Mouse (Mus musculus) embryonic facial prominence, embryonic 13.5 days (tissue): Measurements from ENCODE around the gene Bmp10. TPM values are rescaled to one million over a fixed set of nuclear protein-coding genes. Genes with fewer than 3 reads are reported as not detected.
"Not testable (repeated sequence)": the region's sequence is repeated elsewhere in the genome, so short reads cannot be mapped to it uniquely, and the experiment has no call there.

Source experiments
- ATAC-seq: fragments of 200-750 bp; cut with Nextera tagmentation; 2 replicates; pipeline ENCODE4 v1.8.0; 2017; ENCODE audit warnings: low read depth; ENCODE audit not compliant: insufficient number of reproducible peaks, insufficient read depth, low FRiP score, low TSS enrichment
- H3K27ac ChIP-seq: fragments of 300-500 bp; sonication (generic); 2 replicates; pipeline ENCODE4 v1.5.1; 2015; ENCODE audit warnings: moderate library complexity, mild to moderate bottlenecking, inconsistent platforms
- H3K27me3 ChIP-seq: fragments of 300-500 bp; sonication (generic); 2 replicates; pipeline ENCODE4 v1.6.1; 2015; ENCODE audit warnings: mild to moderate bottlenecking, inconsistent platforms
- H3K36me3 ChIP-seq: fragments of 300-500 bp; sonication (generic); 2 replicates; pipeline ENCODE4 v1.6.1; 2015; ENCODE audit warnings: mild to moderate bottlenecking, inconsistent platforms
- H3K4me1 ChIP-seq: fragments of 300-500 bp; sonication (generic); 2 replicates; pipeline ENCODE4 v1.6.1; 2015; ENCODE audit warnings: inconsistent platforms
- H3K4me2 ChIP-seq: fragments of 300-500 bp; sonication (generic); 2 replicates; pipeline ENCODE4 v1.6.1; 2015; ENCODE audit warnings: moderate library complexity, mild to moderate bottlenecking, inconsistent platforms
- H3K4me3 ChIP-seq: fragments of 300-500 bp; sonication (generic); 2 replicates; pipeline ENCODE4 v1.5.1; 2015; ENCODE audit warnings: mild to moderate bottlenecking, inconsistent platforms
- H3K9ac ChIP-seq: fragments of 300-500 bp; sonication (generic); 2 replicates; pipeline ENCODE4 v1.6.1; 2015; ENCODE audit warnings: mild to moderate bottlenecking, inconsistent platforms
- H3K9me3 ChIP-seq: fragments of 300-500 bp; sonication (generic); 2 replicates; pipeline ENCODE4 v1.6.1; 2016; ENCODE audit warnings: inconsistent platforms
- WGBS: fragments of 180-500 bp; shearing (Covaris S2); methylation state at CpG from one replicate; pipeline ENCODE4 v1.1.7; 2015; ENCODE audit warnings: mixed read lengths; 5-methylcytosine and 5-hydroxymethylcytosine counted together
- polyA plus RNA-seq: library from polyadenylated mRNA; unstranded; fragments of >200 nt; fragmentation: Nextera tagmentation; extraction: Ambion mirVana; gene quantifications from 2 replicates; pipeline ENCODE4 v1.2.1, GENCODE M21; 2015

The Bmp10 gene
- polyA plus RNA-seq, 1 experiment from 2014 or later = not detected

- no peak overlapping the region for H3K9ac ChIP-seq
- no peak overlapping the region for H3K4me2 ChIP-seq
- ATAC-seq = no peak
- no peak overlapping the region for H3K27ac ChIP-seq
- H3K9me3 ChIP-seq = no peaks in the 10 kb centered on the region
- H3K4me1 ChIP-seq = no peaks in the 10 kb centered on the region
- H3K4me3 ChIP-seq = no peak overlapping the region
- no peaks in the 10 kb centered on the region for H3K27me3 ChIP-seq
- H3K36me3 ChIP-seq = no peaks in the 10 kb centered on the region
- WGBS = 65% methylated on average over 3 of the region's 3 CpGs
These were observed 22.2 kb downstream of the Bmp10 start for GRCm38 (mm10) chr6:87451016-87451415.

DNA sequence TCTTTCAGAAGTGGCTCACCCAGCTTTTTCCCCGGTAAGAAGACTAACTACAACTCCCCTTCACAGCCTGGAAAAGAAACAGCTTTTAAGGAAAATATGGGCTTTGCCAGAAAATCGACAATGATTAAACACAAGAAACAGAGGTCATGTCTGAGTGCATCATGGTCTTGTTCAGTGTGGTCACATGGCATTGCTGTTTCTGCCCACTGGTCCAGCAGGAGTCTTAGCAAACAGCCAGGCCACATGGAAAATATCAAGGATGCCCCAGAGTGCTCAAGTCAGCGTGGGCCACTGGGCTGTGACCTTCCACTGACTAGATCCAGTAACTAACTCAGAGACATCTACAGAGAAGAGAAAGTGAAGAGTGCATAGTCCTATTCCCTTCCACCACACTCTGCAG is 23.0 kb downstream of the Bmp10 start:
- Histone ChIP-seq H3K27me3 (no peaks in the 10 kb centered on the region), H3K4me2 (no peak overlapping the region), H3K9ac (no peak overlapping the region), H3K27ac (no peak overlapping the region), H3K9me3 (no peaks in the 10 kb centered on the region), H3K4me1 (no peaks in the 10 kb centered on the region), H3K36me3 (no peaks in the 10 kb centered on the region), H3K4me3 (no peak overlapping the region)
- 68% methylated on average over 3 of the region's 3 CpGs for WGBS
- no peak for ATAC-seq

DNA sequence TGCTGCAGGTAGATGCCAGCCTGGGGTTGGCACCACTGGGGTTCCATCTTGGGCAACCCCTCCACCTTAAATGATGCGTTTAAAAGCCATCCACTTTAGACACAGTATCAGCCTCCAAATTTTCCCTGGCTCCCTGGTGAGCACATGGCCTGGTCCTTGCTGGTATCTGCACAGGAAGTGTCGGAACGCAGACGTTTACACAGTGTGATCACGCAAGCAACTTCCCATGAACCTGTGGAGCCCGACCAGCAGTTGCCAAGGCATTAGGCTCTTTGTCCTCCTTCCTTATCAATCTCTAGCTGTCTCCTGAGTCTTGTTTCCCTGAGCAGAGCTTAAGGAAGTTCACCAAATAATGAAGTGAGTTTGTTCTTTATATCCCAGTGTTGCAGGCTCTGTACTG is 26.7 kb downstream of the Bmp10 start:
- no peak overlapping the region for H3K9ac ChIP-seq
- no peaks in the 10 kb centered on the region for H3K4me1 ChIP-seq
- no peak overlapping the region for H3K4me2 ChIP-seq
- no peaks in the 10 kb centered on the region for H3K36me3 ChIP-seq
- no peak for ATAC-seq
- no peak overlapping the region for H3K4me3 ChIP-seq
- 79% methylated on average over 6 of the region's 6 CpGs for WGBS
- no peaks in the 10 kb centered on the region for H3K27me3 ChIP-seq
- no peaks in the 10 kb centered on the region for H3K9me3 ChIP-seq
- no peak overlapping the region for H3K27ac ChIP-seq

- 0 out of 2 replicates have a peak overlapping the region, but pooled peaks have one; percentile 46 for H3K9ac ChIP-seq
- H3K9me3 ChIP-seq = no peaks in the 10 kb centered on the region
- WGBS = 8% methylated on average over 12 of the region's 12 CpGs
- H3K27me3 ChIP-seq = no peaks in the 10 kb centered on the region
- H3K36me3 ChIP-seq = no peaks in the 10 kb centered on the region
- no peak overlapping the region; the same call in 1 of the 2 replicates for H3K4me3 ChIP-seq
- H3K27ac ChIP-seq = no peak overlapping the region
- peaks cover 9% of the 10 kb centered on the region; the same call in 1 of the 2 replicates for H3K4me1 ChIP-seq
- peak overlapping the region; percentile 46 for H3K4me2 ChIP-seq
- no peak for ATAC-seq
These were observed 37.4 kb downstream of the Bmp10 start for GRCm38 (mm10) chr6:87466221-87466620.

DNA sequence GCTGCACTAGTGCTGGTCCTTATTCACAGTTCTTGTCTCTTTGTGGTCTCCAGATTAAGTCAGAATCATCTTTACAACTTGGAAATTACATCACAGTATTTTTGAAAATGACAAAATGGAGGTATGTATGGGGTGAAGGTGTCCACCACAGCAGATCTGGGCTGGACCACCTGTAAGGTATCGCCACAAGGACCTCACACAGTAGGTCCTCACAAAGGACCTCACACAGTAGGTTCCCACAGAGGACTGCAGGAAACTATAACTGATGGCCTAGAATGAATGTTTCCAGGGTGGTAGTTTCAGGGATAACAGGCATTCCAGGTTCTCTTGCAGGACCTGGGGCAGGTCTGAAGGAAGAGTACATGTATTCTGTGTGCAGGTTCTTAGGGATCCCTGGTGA is 38.6 kb downstream of the Bmp10 start:
- ATAC-seq = no peak

GRCm38 (mm10) chr6:87468372-87468771 is 39.6 kb downstream of the Bmp10 start:
- H3K9me3 ChIP-seq = no peaks in the 10 kb centered on the region
- H3K9ac ChIP-seq = no peak overlapping the region
- no peaks in the 10 kb centered on the region for H3K36me3 ChIP-seq
- 84% methylated on average over 10 of the region's 10 CpGs for WGBS
- ATAC-seq = no peak
- H3K4me1 ChIP-seq = peaks cover 9% of the 10 kb centered on the region; the same call in 1 of the 2 replicates
- no peak overlapping the region for H3K4me3 ChIP-seq
- H3K27me3 ChIP-seq = no peaks in the 10 kb centered on the region
- H3K27ac ChIP-seq = no peak overlapping the region
- no peak overlapping the region for H3K4me2 ChIP-seq

More for the DNA sequence above, 38.6 kb downstream of the Bmp10 start:
- no peak overlapping the region for H3K27ac ChIP-seq
- H3K4me1 ChIP-seq = peaks cover 9% of the 10 kb centered on the region; the same call in 1 of the 2 replicates
- H3K9me3 ChIP-seq = no peaks in the 10 kb centered on the region
- no peak overlapping the region for H3K4me2 ChIP-seq
- no peak overlapping the region for H3K9ac ChIP-seq
- no peaks in the 10 kb centered on the region for H3K36me3 ChIP-seq
- H3K4me3 ChIP-seq = no peak overlapping the region
- H3K27me3 ChIP-seq = no peaks in the 10 kb centered on the region
- WGBS = 96% methylated on average over 1 of the region's 1 CpGs

DNA sequence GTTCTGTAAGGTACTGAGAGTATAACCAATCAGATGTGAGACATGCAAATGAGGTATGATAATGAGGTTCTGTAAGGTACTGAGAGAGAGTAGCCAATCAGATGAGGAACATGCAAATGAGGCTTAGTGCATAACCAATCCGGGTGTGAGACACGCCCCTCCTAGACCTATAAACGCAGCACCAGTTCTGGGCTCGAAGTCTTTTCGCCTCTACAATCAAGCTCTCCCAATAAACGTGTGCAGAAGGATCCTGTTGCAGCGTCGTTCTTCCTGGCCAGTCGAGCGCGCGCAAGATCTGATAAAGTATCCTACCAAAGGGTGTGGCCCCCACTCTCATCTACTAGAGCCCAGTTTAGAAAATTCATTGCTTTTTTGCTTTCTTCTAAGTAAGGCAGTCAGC is 41.3 kb downstream of the Bmp10 start:
- 88% methylated on average over 12 of the region's 12 CpGs for WGBS
- H3K27me3 ChIP-seq, H3K9ac ChIP-seq, H3K27ac ChIP-seq, H3K4me1 ChIP-seq, ATAC-seq, H3K9me3 ChIP-seq, H3K4me2 ChIP-seq, H3K36me3 ChIP-seq, H3K4me3 ChIP-seq: not testable (repeated sequence)

DNA sequence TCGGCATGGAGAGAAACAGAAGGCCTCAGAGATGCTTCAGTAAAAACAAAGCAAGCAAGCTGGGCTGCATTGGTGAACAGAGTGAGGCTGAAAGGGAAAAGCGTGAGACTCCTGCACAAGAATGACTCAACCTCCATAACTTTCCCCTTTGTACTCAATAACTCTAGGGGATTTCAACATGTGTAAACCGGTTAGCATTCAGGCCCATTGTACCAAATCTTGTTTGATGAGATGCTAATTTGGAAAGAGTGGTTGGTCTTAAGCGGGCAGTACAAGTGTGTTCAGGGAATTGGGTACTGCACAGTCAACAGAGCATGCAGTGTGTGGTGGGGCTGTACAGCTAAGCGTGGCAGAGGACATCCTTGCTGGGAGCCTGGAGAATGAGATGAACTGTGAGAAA is 46.4 kb downstream of the Bmp10 start:
- no peak overlapping the region for H3K4me2 ChIP-seq
- ATAC-seq = no peak
- H3K27me3 ChIP-seq = no peaks in the 10 kb centered on the region
- no peak overlapping the region for H3K4me3 ChIP-seq
- 77% methylated on average over 5 of the region's 5 CpGs for WGBS
- no peak overlapping the region for H3K27ac ChIP-seq
- peaks cover 6% of the 10 kb centered on the region; the same call in 1 of the 2 replicates for H3K4me1 ChIP-seq
- no peaks in the 10 kb centered on the region for H3K36me3 ChIP-seq
- H3K9ac ChIP-seq = no peak overlapping the region
- no peaks in the 10 kb centered on the region for H3K9me3 ChIP-seq

- H3K9ac ChIP-seq = no peak overlapping the region
- H3K4me2 ChIP-seq = no peak overlapping the region
- no peaks in the 10 kb centered on the region for H3K9me3 ChIP-seq
- peaks cover 6% of the 10 kb centered on the region; the same call in 1 of the 2 replicates for H3K4me1 ChIP-seq
- no peaks in the 10 kb centered on the region for H3K27me3 ChIP-seq
- ATAC-seq = no peak
- no peaks in the 10 kb centered on the region for H3K36me3 ChIP-seq
- no peak overlapping the region for H3K27ac ChIP-seq
- 44% methylated on average over 4 of the region's 4 CpGs for WGBS
- H3K4me3 ChIP-seq = no peak overlapping the region
These were observed 50.1 kb downstream of the Bmp10 start for GRCm38 (mm10) chr6:87478847-87479246.

- Histone ChIP-seq H3K36me3 (no peaks in the 10 kb centered on the region), H3K9ac (no peak overlapping the region), H3K4me2 (no peak overlapping the region), H3K9me3 (no peaks in the 10 kb centered on the region), H3K27ac (no peak overlapping the region), H3K4me3 (no peak overlapping the region), H3K4me1 (peaks cover 9% of the 10 kb centered on the region; the same call in 1 of the 2 replicates), H3K27me3 (no peaks in the 10 kb centered on the region)
- 24% methylated on average over 5 of the region's 5 CpGs for WGBS
- no peak for ATAC-seq
These were observed 50.7 kb downstream of the Bmp10 start for GRCm38 (mm10) chr6:87479291-87479999.

- Histone ChIP-seq H3K4me1 (peaks cover 9% of the 10 kb centered on the region; the same call in 1 of the 2 replicates), H3K27me3 (no peaks in the 10 kb centered on the region), H3K27ac (peak overlapping the region; percentile 71; the same call in 1 of the 2 replicates), H3K4me3 (peak overlapping the region; percentile 17), H3K36me3 (no peaks in the 10 kb centered on the region), H3K9ac (no peak overlapping the region), H3K9me3 (no peaks in the 10 kb centered on the region), H3K4me2 (peak overlapping the region; percentile 27; the same call in 1 of the 2 replicates)
- no peak for ATAC-seq
- WGBS = 60% methylated on average over 12 of the region's 12 CpGs
These were observed 54.6 kb downstream of the Bmp10 start for GRCm38 (mm10) chr6:87483224-87483899.

- H3K9ac ChIP-seq = no peak overlapping the region
- H3K27ac ChIP-seq = peak overlapping the region; percentile 71; the same call in 1 of the 2 replicates
- H3K9me3 ChIP-seq = no peaks in the 10 kb centered on the region
- no peaks in the 10 kb centered on the region for H3K36me3 ChIP-seq
- no peaks in the 10 kb centered on the region for H3K27me3 ChIP-seq
- 56% methylated on average over 3 of the region's 3 CpGs for WGBS
- no peak overlapping the region for H3K4me2 ChIP-seq
- H3K4me3 ChIP-seq = no peak overlapping the region
- H3K4me1 ChIP-seq = peaks cover 9% of the 10 kb centered on the region; the same call in 1 of the 2 replicates
- no peak for ATAC-seq
These were observed 55.1 kb downstream of the Bmp10 start for GRCm38 (mm10) chr6:87483900-87484289.
